Mouse (Mus musculus) right cerebral cortex, postnatal 4 days (tissue): ENCODE data around the gene Bicc1.

Source experiments
- DNase-seq: peaks from one replicate; pipeline ENCODE4 v3.0.0-alpha.2; 2022

Gene Bicc1

DNA sequence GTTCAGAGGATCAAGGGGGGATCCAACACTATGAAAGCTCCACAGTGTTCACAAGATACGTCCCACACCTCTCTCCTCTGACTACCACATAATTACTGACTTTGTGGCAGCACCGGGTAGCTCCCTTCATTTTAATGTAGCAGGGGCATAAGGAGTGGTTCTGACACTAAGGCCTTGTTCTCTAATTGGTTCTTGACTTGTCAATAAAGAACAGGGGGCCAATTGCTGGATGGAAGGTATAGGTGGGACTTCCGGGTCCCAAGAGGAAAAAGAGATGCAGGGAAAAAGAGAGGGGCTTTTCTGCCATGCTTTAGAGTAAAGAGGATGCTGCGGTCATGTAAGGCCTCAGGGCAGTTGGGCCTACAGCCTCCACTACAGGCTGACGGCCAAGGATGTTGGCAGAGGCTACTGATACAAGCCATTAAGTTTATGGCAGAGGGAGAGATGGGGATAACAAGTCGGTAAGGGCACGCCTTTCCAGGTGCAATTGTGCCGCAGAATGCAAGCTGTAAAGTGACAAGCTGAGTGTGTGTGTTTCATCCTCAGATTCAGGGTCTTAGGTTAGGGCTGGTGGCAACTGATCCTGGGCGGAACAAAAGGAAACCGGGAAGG lies 108.7 kb downstream of the Bicc1 start:
- DNase-seq = no peak

DNA sequence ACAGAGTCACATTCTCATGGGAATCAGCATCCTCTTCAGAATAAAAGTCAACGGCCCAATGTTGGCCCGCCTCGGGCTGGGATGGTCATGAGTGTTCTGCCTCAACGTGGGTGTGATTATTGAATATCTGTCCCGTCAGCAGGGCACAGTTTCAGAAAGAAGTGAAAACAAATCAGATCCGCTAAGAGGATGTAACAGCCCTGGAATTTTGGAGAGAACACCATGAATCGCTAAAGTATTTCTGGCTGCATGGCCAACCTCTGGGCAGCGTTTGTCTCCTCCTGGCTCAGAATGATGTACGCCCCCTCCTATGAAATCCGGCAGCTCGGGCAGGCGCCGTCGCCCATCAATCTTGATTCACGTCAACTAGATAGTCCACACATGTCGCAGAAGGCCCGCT lies 110.2 kb downstream of the Bicc1 start:
- DNase-seq = no peak

DNA sequence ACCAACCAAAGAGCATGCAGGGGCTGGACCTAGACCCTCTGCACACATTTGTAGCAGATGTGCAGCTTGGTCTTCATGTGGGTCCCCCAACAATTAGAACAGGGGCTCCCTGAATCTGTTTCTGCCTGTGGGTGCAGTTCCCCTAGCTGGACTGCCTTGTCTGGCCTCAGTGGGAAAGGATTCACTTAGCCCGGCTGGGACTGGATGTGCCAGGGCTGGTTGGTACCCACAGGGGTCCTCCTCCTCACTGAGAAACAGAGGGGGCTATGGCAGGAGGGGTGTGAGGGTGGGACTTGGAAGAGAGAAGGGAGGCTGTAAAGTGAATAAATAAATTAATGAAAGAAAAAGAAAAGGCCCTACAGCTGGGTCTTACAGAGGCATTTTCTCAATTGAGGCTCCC lies 115.1 kb downstream of the Bicc1 start:
- no peak for DNase-seq

DNA sequence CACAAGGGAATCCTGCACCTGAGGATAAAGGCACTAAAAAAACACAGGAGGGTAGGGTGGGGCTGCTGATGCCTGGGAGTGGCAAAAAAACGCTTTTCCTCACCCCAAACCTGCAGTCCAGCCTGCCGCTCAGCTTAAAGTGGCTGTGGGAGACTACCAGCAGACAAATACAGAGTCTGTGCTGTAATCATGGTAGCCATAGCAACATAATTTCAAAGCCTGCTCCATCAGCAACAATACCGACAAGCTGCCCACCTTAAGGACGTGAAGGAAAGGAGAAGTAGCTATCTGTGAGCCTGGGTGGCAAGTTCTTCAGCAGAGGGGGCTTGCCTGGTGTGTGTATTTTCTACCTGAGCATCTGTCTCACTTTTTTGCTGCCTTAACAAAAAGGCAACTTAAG lies 117.6 kb downstream of the Bicc1 start:
- no peak for DNase-seq

DNA sequence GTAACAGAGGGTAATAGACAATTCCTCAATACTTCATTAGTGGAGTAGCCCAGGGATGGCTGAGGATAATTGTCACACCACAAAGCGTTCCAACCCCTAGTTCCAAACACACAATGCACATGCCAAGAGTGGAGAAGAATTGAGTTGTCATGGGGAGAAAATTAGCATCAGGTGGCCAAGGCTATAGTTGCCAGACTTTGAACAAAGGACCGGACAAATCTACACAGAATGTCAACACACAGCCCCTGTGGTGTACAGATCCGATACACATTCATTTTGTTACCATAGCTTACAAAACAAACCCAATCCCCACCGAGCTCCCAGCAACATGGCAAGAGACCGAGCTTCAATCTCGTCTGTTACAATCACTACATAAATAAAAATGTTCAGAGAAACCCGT lies 123.0 kb downstream of the Bicc1 start:
- DNase-seq = no peak

DNA sequence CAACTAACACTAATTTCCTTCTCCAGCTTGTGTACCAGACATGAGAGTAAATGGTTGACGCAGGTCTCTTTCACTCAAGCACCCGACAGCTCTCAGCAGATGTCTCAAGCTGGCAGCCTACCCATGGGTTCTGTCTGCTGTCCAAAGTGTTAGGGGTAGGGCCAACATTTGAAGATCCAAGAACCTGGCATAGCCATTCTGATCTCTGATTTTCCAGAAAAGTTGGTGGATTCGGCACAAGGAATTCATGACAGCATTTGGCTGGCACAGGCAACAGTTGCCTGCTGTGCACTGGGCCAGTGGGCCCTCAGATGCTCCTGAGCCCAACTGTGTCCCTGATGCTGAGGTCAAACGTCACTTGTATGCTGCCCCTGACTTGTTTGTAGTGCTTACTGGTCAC lies 130.5 kb downstream of the Bicc1 start:
- DNase-seq = no peak

DNA sequence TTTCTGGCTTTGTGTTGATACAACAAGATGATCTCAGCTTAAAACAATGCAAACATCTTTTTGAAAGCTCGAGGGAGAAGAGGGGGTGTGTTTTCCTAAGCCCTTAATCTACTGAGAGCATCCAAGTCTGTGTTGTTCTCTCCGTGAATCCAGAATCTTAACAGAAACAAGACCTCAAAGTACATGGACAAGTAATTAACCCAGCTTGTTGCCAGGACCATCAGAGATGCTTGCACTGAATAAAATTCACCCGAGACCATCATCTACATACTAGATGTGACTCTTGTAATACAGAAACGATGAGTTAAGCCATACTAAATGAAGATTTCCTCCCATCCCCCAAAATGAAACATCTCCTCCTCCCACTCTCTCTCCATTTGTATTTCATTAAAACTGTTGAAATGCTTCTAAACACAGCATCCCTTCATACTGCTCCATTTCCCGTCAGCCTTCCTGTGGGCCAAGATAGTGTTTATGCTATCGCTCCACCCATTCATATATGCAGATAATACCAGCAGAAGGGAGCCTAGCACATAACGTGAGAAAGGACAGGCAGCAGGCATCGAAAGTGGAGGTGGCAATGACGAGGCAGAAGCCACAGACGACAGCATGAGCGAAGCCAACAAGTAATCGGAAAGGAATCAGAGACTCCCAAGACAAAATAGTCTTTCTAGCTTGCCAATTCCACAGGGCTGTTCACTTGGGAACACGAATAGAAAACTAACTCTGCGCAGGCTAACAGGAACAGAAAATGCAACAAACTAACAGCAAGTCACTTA lies 131.2 kb downstream of the Bicc1 start:
- no peak for DNase-seq

DNA sequence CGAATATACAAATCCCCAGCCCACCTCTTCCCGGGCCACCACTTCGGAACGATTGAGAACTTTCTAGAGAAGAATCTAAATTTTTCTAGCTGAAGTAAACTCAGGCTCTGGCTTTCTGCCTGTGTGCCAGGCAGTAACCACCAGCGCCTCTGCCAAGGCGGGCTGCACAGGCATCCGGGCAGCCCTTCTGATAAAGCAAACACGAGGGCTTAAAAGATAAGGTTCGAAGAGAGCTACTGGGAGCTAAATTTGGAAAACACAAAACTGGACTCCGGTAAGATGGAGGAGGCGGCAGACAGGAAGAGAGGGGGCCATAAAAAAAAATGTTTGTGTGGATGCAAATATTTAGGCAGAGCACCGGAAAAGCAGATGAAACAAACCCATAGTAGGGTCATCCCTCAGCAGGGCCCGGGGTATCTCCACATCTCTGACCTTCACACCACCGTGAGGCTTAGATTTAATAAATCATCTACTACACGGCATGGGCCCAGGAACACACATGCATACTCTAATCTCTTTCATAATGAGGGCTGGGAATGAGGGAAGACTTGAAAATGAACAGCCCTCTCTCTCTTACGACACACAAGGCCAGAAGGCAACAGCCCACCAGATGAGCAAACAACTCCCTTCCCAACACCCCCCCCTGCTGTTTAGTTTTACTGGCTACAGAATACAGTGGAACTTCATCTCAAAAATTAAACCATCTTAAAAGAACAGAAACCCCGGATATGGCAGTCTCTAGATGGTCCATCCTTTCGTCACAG lies 134.2 kb downstream of the Bicc1 start:
- no peak for DNase-seq

DNA sequence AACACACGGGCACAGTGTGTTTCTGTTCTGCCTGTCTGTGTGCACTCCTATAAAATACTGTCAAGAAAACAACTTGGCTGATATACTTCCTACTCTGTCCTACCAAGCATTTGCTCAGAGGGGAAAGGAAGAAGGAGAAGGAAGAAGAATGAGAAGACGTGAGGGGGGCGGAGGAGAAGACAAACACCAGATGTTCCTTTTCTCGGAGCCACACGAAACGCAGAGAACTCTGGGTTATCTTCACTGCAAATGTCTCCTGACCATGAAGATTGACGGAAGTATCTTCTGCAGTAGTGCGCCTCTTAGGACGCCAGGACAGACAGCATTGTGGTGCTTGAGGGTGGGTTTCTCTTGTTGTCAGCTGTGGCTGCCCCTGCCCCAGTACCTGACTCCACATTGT lies 134.8 kb downstream of the Bicc1 start:
- no peak for DNase-seq

DNA sequence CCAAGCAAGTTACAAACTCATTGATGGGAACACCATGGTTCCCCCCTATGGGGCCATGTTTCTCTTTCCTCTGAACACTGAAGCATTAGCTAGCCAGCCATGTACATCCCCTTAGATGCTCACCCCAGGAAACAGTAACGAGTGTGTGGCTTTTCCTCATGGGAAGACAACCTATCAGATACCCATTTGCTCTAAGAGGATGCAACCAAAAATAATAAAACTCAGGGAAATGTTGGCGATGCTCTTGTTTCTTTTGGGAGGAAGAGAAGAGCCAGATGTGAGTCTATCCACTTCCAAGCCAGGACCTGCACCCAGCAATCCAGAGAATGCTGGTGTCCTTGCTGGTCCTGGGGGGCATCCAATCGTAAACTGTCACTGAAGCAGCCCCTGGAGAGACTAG lies 136.0 kb downstream of the Bicc1 start:
- DNase-seq = no peak

DNA sequence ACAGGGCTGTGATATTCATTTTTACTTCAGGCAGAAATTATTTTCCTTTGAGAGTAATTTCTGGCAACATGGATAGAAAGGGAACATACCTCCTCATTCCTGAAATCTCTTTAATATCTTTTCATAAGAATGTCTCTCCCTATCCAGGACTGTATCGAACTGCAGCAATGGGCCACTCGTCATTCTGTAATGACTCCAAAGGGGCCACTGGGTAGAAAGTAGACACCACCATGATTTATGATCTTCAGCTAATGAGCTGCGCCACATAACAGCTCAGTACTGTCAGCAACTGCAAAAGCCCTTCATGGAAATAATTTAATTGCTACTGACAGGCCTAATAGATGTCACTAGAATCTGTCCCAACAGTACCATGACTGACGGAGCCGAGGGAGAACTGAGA lies 139.0 kb downstream of the Bicc1 start:
- DNase-seq = no peak

DNA sequence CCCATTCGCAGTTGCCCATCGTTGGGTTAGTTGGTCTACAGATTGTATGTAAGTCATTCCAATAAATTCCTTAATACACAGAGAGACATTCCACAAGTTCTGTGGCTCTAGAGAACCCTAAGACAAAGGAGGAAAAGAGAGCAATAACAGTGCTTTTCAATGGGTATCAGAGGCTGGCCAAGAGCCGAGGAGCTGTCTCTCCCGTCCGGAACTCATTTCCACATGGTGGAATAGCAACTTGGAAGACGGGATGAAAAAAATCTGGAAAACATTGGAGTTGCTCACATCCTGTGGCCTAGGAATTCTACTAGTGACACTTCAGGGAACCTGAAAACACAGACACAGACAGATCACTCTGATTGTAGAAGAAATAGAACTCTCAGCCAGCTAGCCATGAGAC lies 139.7 kb downstream of the Bicc1 start:
- no peak for DNase-seq

DNA sequence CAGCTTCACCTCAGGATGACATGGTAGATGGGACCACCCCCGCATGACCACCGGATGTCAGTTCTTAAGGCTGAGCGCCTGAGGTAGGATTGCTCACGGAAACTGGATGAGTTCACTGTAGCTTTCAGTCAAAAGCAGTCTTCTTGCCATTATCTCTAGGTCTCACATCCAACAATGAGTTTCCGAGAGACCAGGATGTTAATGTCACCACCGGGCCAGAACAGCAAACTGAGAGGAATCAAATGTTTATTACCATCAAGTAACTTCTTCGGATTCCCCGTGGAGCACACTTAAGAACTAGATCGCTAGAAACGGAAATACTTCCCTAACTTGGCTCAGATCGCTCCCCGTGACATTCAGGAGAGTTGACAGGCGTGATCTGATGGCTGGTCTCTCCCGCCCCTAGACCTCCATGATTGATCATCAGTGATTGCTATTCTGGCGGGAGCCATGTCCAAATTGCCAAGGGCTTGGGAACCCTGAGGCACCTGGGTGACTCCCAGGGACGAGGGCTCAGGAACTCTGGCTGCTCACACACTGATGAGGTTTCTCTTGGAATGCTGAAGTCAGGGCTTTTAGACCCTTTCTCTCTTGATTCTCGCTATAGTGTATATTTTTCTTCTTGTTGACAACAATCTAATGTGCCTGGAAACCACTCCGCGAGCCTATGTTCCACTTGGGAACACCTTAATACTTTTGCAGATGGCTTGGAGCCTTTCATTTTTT lies 149.6 kb downstream of the Bicc1 start:
- DNase-seq = no peak

DNA sequence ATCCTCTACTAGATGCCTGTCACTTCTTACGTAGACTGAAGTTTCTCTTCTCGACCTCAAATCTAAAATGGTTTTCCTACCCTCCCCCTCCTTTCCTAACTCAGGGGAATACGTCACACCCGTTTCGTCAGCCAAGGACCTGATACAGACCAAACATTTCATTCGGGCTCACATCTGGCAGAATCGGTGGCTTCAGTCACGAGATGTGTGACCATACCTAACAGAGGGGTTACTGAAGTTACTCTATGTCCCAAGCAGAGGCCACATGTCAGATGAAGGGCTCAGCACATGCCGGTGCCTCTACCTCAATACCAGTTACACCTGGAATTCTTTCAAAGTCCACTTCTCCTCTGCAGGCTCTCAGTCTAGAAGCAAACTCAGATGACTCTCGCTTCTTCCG lies 150.8 kb downstream of the Bicc1 start:
- no peak for DNase-seq

DNA sequence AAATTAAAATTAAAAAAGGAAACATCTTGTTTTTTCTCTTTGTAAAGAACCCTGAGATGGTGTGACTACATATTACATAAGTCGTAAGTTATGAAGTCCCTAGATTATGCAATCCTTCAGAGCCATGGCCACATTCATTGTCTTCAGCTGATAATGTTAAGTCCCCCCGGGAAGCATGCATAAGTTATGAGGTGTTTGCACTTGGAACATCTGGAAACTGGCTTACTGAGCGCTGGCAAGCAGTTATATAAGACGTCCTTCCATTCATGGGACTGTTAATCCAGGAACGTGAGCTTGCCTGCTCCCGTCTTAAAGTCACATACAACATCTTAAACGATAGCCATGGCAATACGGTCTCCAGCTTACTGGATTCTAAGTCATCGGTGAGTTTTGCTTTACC lies 151.5 kb downstream of the Bicc1 start:
- no peak for DNase-seq

DNA sequence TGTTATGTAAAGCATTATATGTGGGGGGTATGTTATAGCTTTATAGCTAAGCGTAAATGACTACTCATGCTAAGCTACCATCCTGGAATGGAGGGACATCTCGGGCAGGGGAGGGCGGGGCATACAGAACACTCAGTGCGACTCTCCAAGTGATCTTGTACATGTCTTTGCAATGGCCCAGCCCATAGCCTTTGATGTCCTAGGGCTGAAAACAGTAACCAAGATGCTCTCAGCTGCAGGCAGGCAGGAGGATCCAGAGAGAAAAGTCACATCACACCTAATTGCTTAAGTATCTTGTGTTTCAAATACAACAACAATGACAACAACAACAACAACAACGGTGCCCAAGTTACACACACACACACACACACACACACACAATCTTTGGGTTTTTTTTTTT lies 152.0 kb downstream of the Bicc1 start:
- DNase-seq = no peak

DNA sequence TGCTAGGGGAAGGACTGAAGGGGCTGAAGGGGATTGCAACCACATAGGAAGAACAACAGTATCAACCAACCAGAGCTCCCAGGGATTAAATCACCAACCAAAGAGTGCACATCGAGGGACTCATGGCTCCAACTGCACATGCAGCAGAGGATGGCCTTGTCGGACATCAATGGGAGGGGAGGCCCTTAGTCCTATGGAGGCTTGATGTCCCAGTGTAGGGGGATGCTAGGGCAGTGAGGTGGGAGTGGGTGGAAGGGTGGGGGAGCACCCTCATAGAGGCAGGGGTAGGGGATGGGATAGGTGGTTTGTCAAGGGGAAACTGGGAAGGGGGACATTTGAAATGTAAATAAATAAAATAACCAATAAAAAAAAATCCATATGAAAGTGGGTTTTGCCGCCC lies 152.5 kb downstream of the Bicc1 start:
- DNase-seq = no peak

DNA sequence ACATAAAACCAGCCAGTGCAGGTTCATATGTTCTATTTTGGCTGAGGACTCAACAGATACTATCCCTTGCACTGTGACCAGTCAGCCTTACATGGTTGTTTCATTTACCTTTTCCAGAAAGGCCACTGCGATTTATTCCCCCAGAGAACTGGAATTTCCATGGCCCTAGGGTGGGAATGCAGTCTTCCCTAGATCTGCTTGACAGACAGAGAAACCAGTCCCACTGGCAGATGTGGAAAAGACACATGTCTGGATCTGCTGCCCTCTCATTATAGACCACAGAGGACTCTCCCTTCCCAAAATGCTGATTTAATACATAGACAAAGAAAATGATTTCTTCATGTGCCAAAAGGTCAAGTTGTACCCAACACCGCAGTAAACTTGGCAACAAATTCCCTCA lies 156.6 kb downstream of the Bicc1 start:
- no peak for DNase-seq

DNA sequence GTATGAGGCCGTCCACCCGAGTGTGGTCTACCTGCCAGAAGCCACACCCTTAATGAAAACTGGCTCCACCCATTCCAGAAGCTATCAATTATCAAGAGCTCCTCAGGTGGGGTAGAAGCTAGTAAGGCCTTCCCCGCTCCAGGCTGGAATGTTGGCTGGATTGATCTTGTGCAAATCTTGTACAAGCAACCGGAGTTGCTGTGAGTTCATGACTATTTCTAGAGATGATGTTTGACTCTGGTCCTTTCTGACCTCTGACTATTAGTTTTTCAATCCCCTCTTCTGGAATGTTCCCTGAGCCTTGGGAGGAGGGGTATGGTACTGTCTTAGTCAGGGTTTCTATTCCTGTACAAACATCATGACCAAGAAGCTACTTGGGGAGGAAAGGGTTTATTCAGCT lies 157.3 kb downstream of the Bicc1 start:
- no peak for DNase-seq

DNA sequence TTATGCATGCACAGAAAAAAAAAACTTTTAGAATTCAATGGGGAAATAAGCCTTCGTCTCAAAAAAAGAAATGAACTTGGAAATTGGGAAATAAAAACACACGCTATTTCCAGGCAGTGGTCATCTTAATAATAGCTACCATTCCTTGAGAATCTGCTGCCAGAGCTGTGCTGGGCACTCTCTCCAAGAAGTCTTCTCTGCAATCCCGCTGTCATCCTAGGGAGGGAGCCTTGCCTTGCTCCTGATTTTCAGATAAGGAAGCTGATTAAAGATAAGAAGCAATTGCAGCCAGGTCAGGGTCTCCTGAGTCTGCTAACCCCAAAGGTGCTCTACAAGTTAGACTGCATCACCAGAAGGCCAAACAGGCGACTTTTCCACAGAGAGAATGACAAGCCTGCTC lies 161.4 kb downstream of the Bicc1 start:
- DNase-seq = peak; percentile 35

DNA sequence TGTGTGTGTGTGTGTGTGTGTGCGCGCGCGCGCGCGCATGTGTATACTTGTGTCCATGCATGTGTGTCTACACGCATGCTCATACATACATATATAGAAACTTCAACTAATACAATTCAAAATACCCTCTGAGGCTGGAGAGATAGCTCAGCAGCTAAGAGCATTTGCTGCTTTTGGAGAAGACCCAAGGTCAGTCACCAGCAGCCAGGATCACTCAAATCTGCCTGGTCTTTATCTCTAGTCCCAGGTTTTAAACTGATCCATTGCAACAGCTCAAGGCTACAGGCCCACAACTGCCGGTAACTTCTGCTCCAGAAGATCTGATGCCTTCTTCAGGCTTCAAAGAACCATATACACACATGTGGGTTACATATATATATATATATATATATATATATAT lies 163.4 kb downstream of the Bicc1 start:
- DNase-seq = no peak

DNA sequence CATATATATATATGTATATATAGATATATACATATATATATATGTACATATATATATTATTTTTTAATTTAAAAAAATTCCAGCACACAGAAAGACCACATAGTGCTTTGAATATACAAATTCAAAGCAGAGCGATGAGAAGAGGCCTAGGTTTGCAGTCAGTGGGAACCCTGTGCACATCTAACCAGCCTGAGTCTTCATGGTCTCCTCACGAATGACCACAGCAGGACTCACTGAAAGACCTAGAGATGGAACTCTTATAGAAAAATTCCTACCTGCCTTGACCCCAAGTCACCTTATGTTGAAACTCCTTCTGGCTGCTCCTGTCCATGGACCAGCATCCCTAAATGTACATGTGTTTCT lies 165.4 kb downstream of the Bicc1 start:
- no peak for DNase-seq

DNA sequence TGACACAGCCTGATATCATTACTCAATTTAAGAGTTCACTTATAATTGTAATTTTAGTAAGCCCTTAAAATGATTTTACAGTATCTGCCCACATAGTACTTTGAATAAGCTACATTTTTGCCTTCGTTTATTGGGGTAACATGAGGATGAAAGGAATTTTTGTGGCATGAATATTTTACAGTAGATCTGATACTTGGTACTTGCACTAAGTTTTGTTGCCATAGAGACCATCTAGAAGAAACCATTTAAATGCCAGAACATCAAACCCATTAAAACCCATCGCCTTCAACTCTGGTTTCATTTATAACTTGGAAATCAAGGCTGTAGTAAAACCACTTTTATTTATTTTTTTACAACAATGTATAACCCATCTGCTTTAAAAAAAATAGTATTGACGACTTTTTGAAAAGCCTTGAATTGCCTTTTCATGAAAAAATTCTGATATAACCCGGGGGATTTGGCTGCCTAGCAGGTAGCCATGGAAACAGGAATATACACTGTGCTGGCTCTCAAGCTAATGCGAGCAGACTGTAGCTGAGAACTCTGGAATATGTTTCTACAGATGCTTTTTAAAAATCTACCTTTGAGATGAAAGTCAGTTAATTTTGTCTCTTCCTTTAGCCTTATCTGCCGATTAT lies 165.9 kb downstream of the Bicc1 start:
- no peak for DNase-seq
